Mouse (Mus musculus) heart, embryonic 11.5 days (tissue): ENCODE measurements around the gene Ddx20. TPM values are rescaled to one million over a fixed set of nuclear protein-coding genes. Genes with fewer than 3 reads are reported as not detected.

Experiments used
- ATAC-seq: fragments of 200-750 bp; cut with Nextera tagmentation; replicated peaks from 2 replicates; pipeline ENCODE4 v1.8.0; 2017; ENCODE audit warnings: moderate library complexity; ENCODE audit not compliant: insufficient number of reproducible peaks, low FRiP score, low TSS enrichment
- H3K27ac ChIP-seq: fragments of 300-500 bp; sonication (generic); 2 replicates; pipeline ENCODE4 v1.5.1; 2014; ENCODE audit warnings: mild to moderate bottlenecking, low read depth, low read length
- H3K27me3 ChIP-seq: fragments of 300-500 bp; sonication (generic); 2 replicates; pipeline ENCODE4 v1.6.1; 2014; ENCODE audit warnings: mild to moderate bottlenecking, low read length, mixed read lengths; ENCODE audit not compliant: control insufficient read depth, insufficient read depth
- H3K36me3 ChIP-seq: fragments of 300-500 bp; sonication (generic); 2 replicates; pipeline ENCODE4 v1.6.1; 2014; ENCODE audit warnings: mild to moderate bottlenecking, low read length, moderate library complexity, mixed read lengths; ENCODE audit not compliant: control insufficient read depth, insufficient read depth
- H3K4me1 ChIP-seq: fragments of 300-500 bp; sonication (generic); 2 replicates; pipeline ENCODE4 v1.6.1; 2014; ENCODE audit warnings: low read length; ENCODE audit not compliant: control insufficient read depth, insufficient read depth
- H3K4me2 ChIP-seq: fragments of 300-500 bp; sonication (generic); 2 replicates; pipeline ENCODE4 v1.6.1; 2014; ENCODE audit warnings: mild to moderate bottlenecking, moderate library complexity
- H3K4me3 ChIP-seq: fragments of 300-500 bp; sonication (generic); 2 replicates; pipeline ENCODE4 v1.5.1; 2014; ENCODE audit warnings: low read depth, low read length
- H3K9ac ChIP-seq: fragments of 300-500 bp; sonication (generic); 2 replicates; pipeline ENCODE4 v1.6.1; 2014; ENCODE audit warnings: mild to moderate bottlenecking, low read depth, low read length, moderate library complexity
- H3K9me3 ChIP-seq: fragments of 300-500 bp; sonication (generic); replicated peaks from 2 replicates; pipeline ENCODE4 v1.6.1; 2016; ENCODE audit warnings: low read length; ENCODE audit not compliant: control insufficient read depth
- WGBS: fragments of 180-500 bp; shearing (Covaris S2); extraction: QIAGEN DNeasy Blood & Tissue Kit; methylation state at CpG from one replicate; pipeline ENCODE4 v1.1.7; 2014; ENCODE audit not compliant: insufficient replicate concordance; 5-methylcytosine and 5-hydroxymethylcytosine counted together
- polyA plus RNA-seq: library from polyadenylated mRNA; unstranded; fragments of >200 nt; fragmentation: Nextera tagmentation; extraction: Ambion mirVana; gene quantifications from 2 replicates; pipeline ENCODE4 v1.2.1, GENCODE M21; 2014

The Ddx20 gene
- polyA plus RNA-seq, result 23.6 and 28.0 TPM in 2 replicates

- H3K4me3 ChIP-seq, result peak within 1 kb of the TSS; percentile 91
- H3K36me3 ChIP-seq, result peaks cover 4% of the 10 kb centered on the region; the same call in 1 of the 2 replicates
- H3K27ac ChIP-seq, result peak within 1 kb of the TSS; percentile 77
- peak within 1 kb of the TSS; percentile 96 for H3K9ac ChIP-seq
- WGBS, result under 1% methylated on average over 72 of the region's 72 CpGs
- no peaks in the 10 kb centered on the region for H3K9me3 ChIP-seq
- H3K27me3 ChIP-seq, result no peaks in the 10 kb centered on the region
- peak; percentile 93 for ATAC-seq
- peak within 1 kb of the TSS; percentile 83 for H3K4me2 ChIP-seq
- peaks cover 6% of the 10 kb centered on the region; the same call in 1 of the 2 replicates for H3K4me1 ChIP-seq
These were observed at the start of gene Ddx20 for GRCm38 (mm10) chr3:105687324-105688060. Gene Ddx20, minus strand, starts transcription at chr3:105687574.

- H3K4me1 ChIP-seq, result no peaks in the 10 kb centered on the region
- no peak overlapping the region for H3K27ac ChIP-seq
- no peak overlapping the region for H3K9ac ChIP-seq
- H3K4me2 ChIP-seq, result no peak overlapping the region
- H3K36me3 ChIP-seq, result peaks cover 10% of the 10 kb centered on the region; the same call in 1 of the 2 replicates
- H3K27me3 ChIP-seq, result no peaks in the 10 kb centered on the region
- no peaks in the 10 kb centered on the region for H3K9me3 ChIP-seq
- WGBS, result 91% methylated on average over 7 of the region's 7 CpGs
- no peak for ATAC-seq
- no peak overlapping the region for H3K4me3 ChIP-seq
These were observed 49.7 kb upstream of the Ddx20 start for GRCm38 (mm10) chr3:105737070-105737469.

DNA sequence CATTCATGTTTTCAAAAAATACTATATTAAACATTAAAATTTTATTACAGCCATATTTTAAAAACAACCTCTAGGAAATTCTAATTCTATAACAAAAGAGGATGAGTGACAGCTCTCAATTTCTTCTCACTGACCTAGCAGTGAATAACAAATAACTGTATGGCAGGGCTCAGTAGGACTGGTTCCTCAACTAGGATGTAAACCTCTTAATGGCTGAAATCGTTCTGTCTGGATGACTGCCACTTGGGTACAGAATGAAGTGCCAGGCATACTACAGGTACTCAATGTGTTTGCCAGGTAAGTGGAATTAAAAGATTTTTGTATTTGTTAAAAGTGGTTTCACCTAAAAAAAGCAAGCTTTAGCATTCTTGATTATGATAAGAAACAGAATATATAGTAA lies 48.8 kb upstream of the Ddx20 start:
- 89% methylated on average over 1 of the region's 1 CpGs for WGBS
- Histone ChIP-seq H3K4me3 (no peak overlapping the region), H3K27me3 (no peaks in the 10 kb centered on the region), H3K27ac (no peak overlapping the region), H3K4me1 (no peaks in the 10 kb centered on the region), H3K36me3 (peaks cover 10% of the 10 kb centered on the region; the same call in 1 of the 2 replicates), H3K4me2 (no peak overlapping the region), H3K9me3 (no peaks in the 10 kb centered on the region), H3K9ac (no peak overlapping the region)
- ATAC-seq, result no peak

- ATAC-seq, result no peak
- H3K9ac ChIP-seq, result no peak overlapping the region
- H3K27me3 ChIP-seq, result no peaks in the 10 kb centered on the region
- peaks cover 10% of the 10 kb centered on the region; the same call in 1 of the 2 replicates for H3K36me3 ChIP-seq
- H3K4me1 ChIP-seq, result no peaks in the 10 kb centered on the region
- no peak overlapping the region for H3K4me3 ChIP-seq
- no peaks in the 10 kb centered on the region for H3K9me3 ChIP-seq
- H3K4me2 ChIP-seq, result no peak overlapping the region
- no peak overlapping the region for H3K27ac ChIP-seq
These were observed 47.9 kb upstream of the Ddx20 start for GRCm38 (mm10) chr3:105735285-105735684.

DNA sequence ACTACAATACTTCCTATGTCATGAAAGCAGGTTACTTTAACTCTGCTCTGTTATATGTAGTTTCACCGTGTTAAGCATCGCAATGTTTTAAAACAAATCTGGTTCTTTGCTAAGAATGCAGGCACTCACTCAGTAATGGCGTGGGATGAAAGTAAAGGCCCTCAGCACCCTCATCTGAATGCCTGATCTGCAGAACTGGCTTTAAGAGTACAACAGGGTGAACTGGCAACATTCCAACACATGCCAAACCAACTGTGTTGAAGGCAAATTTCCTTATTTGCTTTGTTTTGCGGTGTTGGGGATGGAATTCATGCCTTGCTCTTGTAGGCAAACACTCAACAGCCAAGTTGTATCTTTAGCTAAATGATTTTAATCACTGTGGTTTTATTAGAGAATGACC lies 46.2 kb upstream of the Ddx20 start:
- 91% methylated on average over 4 of the region's 4 CpGs for WGBS
- no peaks in the 10 kb centered on the region for H3K27me3 ChIP-seq
- no peak overlapping the region for H3K9ac ChIP-seq
- H3K4me1 ChIP-seq, result no peaks in the 10 kb centered on the region
- no peaks in the 10 kb centered on the region for H3K9me3 ChIP-seq
- H3K4me3 ChIP-seq, result no peak overlapping the region
- no peak overlapping the region for H3K4me2 ChIP-seq
- no peak overlapping the region for H3K27ac ChIP-seq
- no peak for ATAC-seq
- H3K36me3 ChIP-seq, result peaks cover 10% of the 10 kb centered on the region; the same call in 1 of the 2 replicates

- 87% methylated on average over 4 of the region's 4 CpGs for WGBS
- H3K4me3 ChIP-seq, result no peak overlapping the region
- peaks cover 5% of the 10 kb centered on the region; the same call in 1 of the 2 replicates for H3K36me3 ChIP-seq
- H3K9ac ChIP-seq, result no peak overlapping the region
- H3K4me1 ChIP-seq, result no peaks in the 10 kb centered on the region
- H3K27me3 ChIP-seq, result no peaks in the 10 kb centered on the region
- ATAC-seq, result no peak
- no peak overlapping the region for H3K4me2 ChIP-seq
- no peaks in the 10 kb centered on the region for H3K9me3 ChIP-seq
- no peak overlapping the region for H3K27ac ChIP-seq
These were observed 45.0 kb upstream of the Ddx20 start for GRCm38 (mm10) chr3:105732360-105732759.

GRCm38 (mm10) chr3:105726037-105726436 lies 38.7 kb upstream of the Ddx20 start:
- Histone ChIP-seq H3K9me3 (no peaks in the 10 kb centered on the region), H3K4me1 (peaks cover 4% of the 10 kb centered on the region; the same call in 1 of the 2 replicates), H3K4me3 (no peak overlapping the region), H3K27ac (no peak overlapping the region), H3K9ac (no peak overlapping the region), H3K36me3 (peaks cover 2% of the 10 kb centered on the region; the same call in 1 of the 2 replicates), H3K4me2 (no peak overlapping the region), H3K27me3 (no peaks in the 10 kb centered on the region)
- 3% methylated on average over 1 of the region's 1 CpGs for WGBS
- ATAC-seq, result no peak

DNA sequence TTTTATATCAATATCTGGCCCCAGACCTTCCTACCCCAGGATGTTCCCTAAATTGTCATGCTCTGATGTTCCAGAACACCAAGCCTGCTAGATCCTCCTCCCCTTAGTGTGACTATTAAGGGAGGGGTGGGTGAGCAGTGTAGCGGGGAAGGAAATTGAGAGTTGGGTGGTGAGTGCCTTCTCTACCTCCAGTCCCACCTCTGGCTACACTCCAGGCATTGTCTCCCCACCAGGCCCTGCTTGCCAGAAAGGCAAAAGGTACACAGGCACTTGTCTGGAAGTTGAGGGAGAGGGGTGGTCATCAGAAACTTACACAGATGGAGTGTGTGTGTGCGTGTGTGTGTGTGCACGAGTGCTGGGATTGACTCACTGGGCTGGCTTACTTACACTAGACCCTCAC lies 35.1 kb upstream of the Ddx20 start:
- 85% methylated on average over 3 of the region's 3 CpGs for WGBS
- no peaks in the 10 kb centered on the region for H3K9me3 ChIP-seq
- H3K9ac ChIP-seq, result no peak overlapping the region
- H3K4me1 ChIP-seq, result peaks cover 9% of the 10 kb centered on the region
- no peak overlapping the region for H3K27ac ChIP-seq
- no peak overlapping the region for H3K4me3 ChIP-seq
- no peak for ATAC-seq
- H3K36me3 ChIP-seq, result peaks cover 2% of the 10 kb centered on the region; the same call in 1 of the 2 replicates
- H3K4me2 ChIP-seq, result no peak overlapping the region
- no peaks in the 10 kb centered on the region for H3K27me3 ChIP-seq
